11 mouse cellular contexts compared by ENCODE assay signal in the genomic region with DNA sequence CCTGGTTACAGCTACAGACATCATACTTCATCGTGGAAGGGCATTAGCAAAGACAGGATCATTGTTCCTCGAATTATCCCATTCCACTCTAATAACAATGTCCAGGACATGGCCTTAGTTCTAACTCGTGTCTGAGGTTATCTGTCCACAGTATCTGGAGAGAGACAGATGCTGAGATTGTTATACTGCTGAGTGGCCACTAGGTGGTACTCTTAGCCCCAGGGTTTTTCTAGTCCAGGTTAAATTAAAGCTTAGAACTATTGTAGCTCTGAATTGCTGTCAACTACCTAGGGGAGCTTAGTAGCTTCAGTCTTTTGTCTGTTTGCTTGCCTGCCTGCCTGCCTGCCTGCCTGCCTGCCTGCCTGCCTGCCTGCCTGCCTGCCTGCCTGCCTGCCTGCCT. TPM values are rescaled to one million over a fixed set of nuclear protein-coding genes. Genes with fewer than 3 reads are reported as not detected.
DNase-seq lines count a peak whose midpoint lies in the region; ATAC-seq and TF ChIP-seq lines count a peak whose summit lies in the region.
"Had no signal": no experiment of that assay in that cellular context is flagged by ENCODE, and none has a peak within 500 bp of the region (broad histone marks: within the 10 kb centered on the region; RNA-seq: fewer than 3 reads in every experiment).

No protein-coding gene starts in this region.

- no peaks in the 10 kb centered on the region for H3K79me2 ChIP-seq in liver, adult 2 months (ENCODE audit: control insufficient read depth, insufficient read depth, low read length)

- H3K9ac ChIP-seq in liver, adult 2 months (ENCODE audit: low read depth, low read length), result no peak overlapping the region
- H3K9ac ChIP-seq in liver, embryonic 11.5 days (ENCODE audit: low read depth, low read length), result no peak overlapping the region

- peaks cover 8% of the 10 kb centered on the region; the same call in 1 of the 2 replicates for H3K27me3 ChIP-seq in liver, adult 2 months (ENCODE audit: control insufficient read depth, insufficient read depth, low read length)
- H3K27me3 ChIP-seq in liver, embryonic 11.5 days (replicated peaks; ENCODE audit: control insufficient read depth, insufficient read depth, low read length), result 0 out of 2 replicates have a peak, but pooled peaks cover 2% of the 10 kb centered on the region

- no peaks in the 10 kb centered on the region for H3K4me1 ChIP-seq in liver, adult 2 months (ENCODE audit: control insufficient read depth, insufficient read depth, low read length)
- H3K4me1 ChIP-seq in liver, embryonic 11.5 days (replicated peaks; ENCODE audit: control insufficient read depth, insufficient read depth, low read length), result no peaks in the 10 kb centered on the region

- H3K27ac ChIP-seq in liver, adult 2 months (replicated peaks; ENCODE audit: insufficient read depth, low read depth, low read length), result no peak overlapping the region
- no peak overlapping the region for H3K27ac ChIP-seq in liver, embryonic 11.5 days (ENCODE audit: low read depth, low read length)

- no peaks in the 10 kb centered on the region for H3K36me3 ChIP-seq in liver, adult 2 months (ENCODE audit: control insufficient read depth, insufficient read depth, low read length)
- H3K36me3 ChIP-seq in liver, embryonic 11.5 days (ENCODE audit: control insufficient read depth, insufficient read depth, low read length), result no peaks in the 10 kb centered on the region

- no peak for TF ChIP-seq POLR2A in liver, adult 2 months (IDR thresholded peaks at IDR 0.05; ENCODE audit: extremely low read depth, insufficient read depth, low read length)

- WGBS in liver, adult 2 months, result 6% methylated on average over 3 of the region's 3 CpGs
- 10% methylated on average over 3 of the region's 3 CpGs for whole genome bisulfite sequencing in liver, embryonic 11.5 days

- H3K9me3 ChIP-seq in liver, embryonic 11.5 days (ENCODE audit: control insufficient read depth, low read length), result no peaks in the 10 kb centered on the region

- peak; percentile 17 to 39 for DNase-seq in cerebellum, postnatal 14 days
- no peak for DNase-seq in cerebellum, adult 9-10 months
- DNase-seq in liver, adult 2 months (ENCODE audit: extremely low read depth, low read depth, low spot score), result peak; percentile 24
- no peak for DNase-seq in liver, embryonic 11.5 days (ENCODE audit: low spot score)
- DNase-seq in adipocyte (ENCODE audit: low spot score), result peak; percentile 64
- peak; percentile 45 for DNase-seq in naive thymus-derived CD4-positive, alpha-beta T cell, adult 2 months (ENCODE audit: low read depth)
- no peak for DNase-seq in right cerebral cortex, postnatal 14 days
- DNase-seq in cerebellum, adult 11 months, result no peak
- DNase-seq: kidney, postnatal 4 days; lung, postnatal 4 days; thymus, postnatal 14 days had no signal

- H3K4me3 ChIP-seq in liver, adult 2 months (ENCODE audit: insufficient read depth, low read depth, low read length), result no peak overlapping the region
- no peak overlapping the region for H3K4me3 ChIP-seq in liver, embryonic 11.5 days (ENCODE audit: low read depth, low read length)

- TF ChIP-seq CTCF in liver, adult 2 months (IDR thresholded peaks at IDR 0.05; ENCODE audit: low read depth, low read length), result peak; percentile 23; the same call in 1 of the 2 replicates

- H3K4me2 ChIP-seq in liver, embryonic 11.5 days, result no peak overlapping the region

- no peak for ATAC-seq in liver, embryonic 11.5 days (replicated peaks; ENCODE audit: low FRiP score)

RNA-seq across cellular contexts. Expression of a gene that starts 15.3 kb away (rescaled TPM):
- total RNA-seq in liver, adult 2 months (2014; rRNA removed), result 16.6 and 17.9 TPM in 2 replicates
- polyA plus RNA-seq in liver, adult 2 months (2012; rRNA removed), result 25.4 and 26.2 TPM in 2 replicates
- 83.3 and 93.0 TPM in 2 replicates for polyA plus RNA-seq in liver, embryonic 11.5 days (2014; fragmentation: Nextera tagmentation; extraction: Ambion mirVana)

RNA-seq across cellular contexts. Expression of a gene that starts 25.8 kb away (rescaled TPM):
- 12.4 and 14.1 TPM in 2 replicates for total RNA-seq in liver, adult 2 months (2014; rRNA removed)
- 10.8 and 12.0 TPM in 2 replicates for polyA plus RNA-seq in liver, adult 2 months (2012; rRNA removed)
- 39.7 and 42.3 TPM in 2 replicates for polyA plus RNA-seq in liver, embryonic 11.5 days (2014; fragmentation: Nextera tagmentation; extraction: Ambion mirVana)

RNA-seq across cellular contexts. Expression of a gene that starts 30.7 kb away (rescaled TPM):
- not detected in 2 replicates for total RNA-seq in liver, adult 2 months (2014; rRNA removed)
- polyA plus RNA-seq in liver, adult 2 months (2012; rRNA removed), result not detected in 2 replicates
- not detected in 2 replicates for polyA plus RNA-seq in liver, embryonic 11.5 days (2014; fragmentation: Nextera tagmentation; extraction: Ambion mirVana)

RNA-seq across cellular contexts. Expression of a gene that starts 41.6 kb away (rescaled TPM):
- 0.20 TPM in 1 of 2 replicates, not detected in the other for total RNA-seq in liver, adult 2 months (2014; rRNA removed)
- 0.02 TPM in 1 of 2 replicates, not detected in the other for polyA plus RNA-seq in liver, adult 2 months (2012; rRNA removed)
- not detected in 2 replicates for polyA plus RNA-seq in liver, embryonic 11.5 days (2014; fragmentation: Nextera tagmentation; extraction: Ambion mirVana)

RNA-seq across cellular contexts. Expression of a gene that starts 54.2 kb away (rescaled TPM):
- 104 and 129 TPM in 2 replicates for total RNA-seq in liver, adult 2 months (2014; rRNA removed)
- 28.7 and 34.7 TPM in 2 replicates for polyA plus RNA-seq in liver, adult 2 months (2012; rRNA removed)
- 42.2 and 44.4 TPM in 2 replicates for polyA plus RNA-seq in liver, embryonic 11.5 days (2014; fragmentation: Nextera tagmentation; extraction: Ambion mirVana)

Comparison
In these comparisons a context has a peak if more than half of its experiments do, and no peak if none do; other contexts are left out.
1. DNase-seq: peak in cerebellum, postnatal 14 days (2 of 2), liver, adult 2 months (single experiment), adipocyte (single experiment) and naive thymus-derived CD4-positive, alpha-beta T cell, adult 2 months (single experiment); none in cerebellum, adult 9-10 months (single experiment), liver, embryonic 11.5 days (single experiment), right cerebral cortex, postnatal 14 days (single experiment) and cerebellum, adult 11 months (single experiment).